Mouse (Mus musculus) liver, embryonic 14.5 days (tissue): ENCODE data around the gene Zfp653. TPM values are rescaled to one million over a fixed set of nuclear protein-coding genes. Genes with fewer than 3 reads are reported as not detected.

Experiments used
- ATAC-seq: fragments of 200-750 bp; cut with Nextera tagmentation; 2 replicates; pipeline ENCODE4 v1.8.0; 2017; ENCODE audit warnings: moderate number of reproducible peaks, mild to moderate bottlenecking, moderate library complexity; ENCODE audit not compliant: insufficient read depth
- DNase-seq, 3 experiments: peaks; one replicate each; pipeline ENCODE4 v3.0.0-alpha.2; 2012 to 2013; ENCODE audit warnings: low read depth in 3 of 3, low spot score in 3 of 3
- H3K27ac ChIP-seq: fragments of 300-500 bp; sonication (generic); 2 replicates; pipeline ENCODE4 v1.5.1; 2014; ENCODE audit warnings: moderate library complexity, mild to moderate bottlenecking, control low read depth, inconsistent platforms
- H3K27me3 ChIP-seq: fragments of 300-500 bp; sonication (generic); 2 replicates; pipeline ENCODE4 v1.6.1; 2014; ENCODE audit warnings: mild to moderate bottlenecking, low read length, moderate library complexity; ENCODE audit not compliant: control insufficient read depth, insufficient read depth
- H3K36me3 ChIP-seq: fragments of 300-500 bp; sonication (generic); replicated peaks from 2 replicates; pipeline ENCODE4 v1.6.1; 2014; ENCODE audit warnings: low read depth; ENCODE audit not compliant: control insufficient read depth, insufficient read depth
- H3K4me1 ChIP-seq, 2 experiments: fragments of 200-500 bp in 1 of 2; fragments of 300-500 bp in 1 of 2; sonication (generic) in 1 of 2; replicated peaks; 2 replicates each; pipeline ENCODE4 v1.6.1; 2012 to 2014; ENCODE audit warnings: antibody characterized with exemption in 1 of 2, inconsistent platforms in 1 of 2, low read length in 1 of 2; ENCODE audit not compliant: control insufficient read depth in 2 of 2, insufficient read depth in 2 of 2
- H3K4me2 ChIP-seq: fragments of 300-500 bp; sonication (generic); 2 replicates; pipeline ENCODE4 v1.6.1; 2014; ENCODE audit warnings: low read depth, mild to moderate bottlenecking, control low read depth, moderate library complexity
- H3K4me3 ChIP-seq, 2 experiments: fragments of 200-500 bp in 1 of 2; fragments of 300-500 bp in 1 of 2; sonication (generic) in 1 of 2; 2 replicates each; pipeline ENCODE4 v1.5.1; 2012 to 2014; ENCODE audit warnings: low read depth in 2 of 2, low read length in 2 of 2, mild to moderate bottlenecking in 2 of 2, control low read depth in 1 of 2, inconsistent platforms in 1 of 2, moderate library complexity in 1 of 2; ENCODE audit not compliant: insufficient read depth in 1 of 2
- H3K9ac ChIP-seq: fragments of 300-500 bp; sonication (generic); replicated peaks from 2 replicates; pipeline ENCODE4 v1.6.1; 2014; ENCODE audit warnings: mild to moderate bottlenecking, control low read depth, moderate library complexity
- H3K9me3 ChIP-seq: fragments of 300-500 bp; sonication (generic); 2 replicates; pipeline ENCODE4 v1.6.1; 2016; ENCODE audit warnings: low read length, mixed read lengths; ENCODE audit not compliant: control insufficient read depth
- CTCF ChIP-seq: IDR thresholded peaks from 2 replicates; pipeline ENCODE4 v1.5.1; 2016; ENCODE audit warnings: antibody characterized with exemption, low read depth, control low read depth
- EP300 ChIP-seq: IDR thresholded peaks from 2 replicates; pipeline ENCODE4 v1.6.1; 2016; ENCODE audit warnings: antibody characterized with exemption, low read depth
- WGBS: fragments of 180-500 bp; shearing (Covaris S2); extraction: QIAGEN DNeasy Blood & Tissue Kit; methylation state at CpG from one replicate; pipeline ENCODE4 v1.1.7; 2014; ENCODE audit not compliant: insufficient replicate concordance; 5-methylcytosine and 5-hydroxymethylcytosine counted together
- polyA plus RNA-seq, 2 experiments: library from polyadenylated mRNA; depleted of rRNA in 1 of 2; stranded (reverse) in 1 of 2; unstranded in 1 of 2; fragments of >200 nt; fragmentation: Nextera tagmentation in 1 of 2; extraction: Ambion mirVana in 1 of 2; gene quantifications; 2 replicates each; pipeline versions ENCODE4 v1.2.1 to v1.2.3; 2012 to 2014

The Zfp653 gene
- polyA plus RNA-seq, 2 experiments = 2.4 to 8.0 TPM

- DNase-seq (peak; percentile 55 to 66 (median 57)), ATAC-seq (peak; percentile 78)
- Histone ChIP-seq H3K9me3 (no peaks in the 10 kb centered on the region), H3K27me3 (peaks cover 24% of the 10 kb centered on the region), H3K4me1 (peaks cover 0 to 3% of the 10 kb centered on the region in 2 experiments; a peak in 1 of 4 replicates), H3K9ac (peak overlapping the region; percentile 69), H3K27ac (no peak overlapping the region), H3K4me2 (peak overlapping the region; percentile 69), H3K36me3 (no peaks in the 10 kb centered on the region), H3K4me3 (peak overlapping the region; percentile 28 to 44)
- WGBS = 2% methylated on average over 24 of the region's 24 CpGs
- TF ChIP-seq EP300 (no peak), CTCF (peak; percentile 91)
These were observed 24.7 kb upstream of the Zfp653 start for GRCm38 (mm10) chr9:22095854-22096307.

DNA sequence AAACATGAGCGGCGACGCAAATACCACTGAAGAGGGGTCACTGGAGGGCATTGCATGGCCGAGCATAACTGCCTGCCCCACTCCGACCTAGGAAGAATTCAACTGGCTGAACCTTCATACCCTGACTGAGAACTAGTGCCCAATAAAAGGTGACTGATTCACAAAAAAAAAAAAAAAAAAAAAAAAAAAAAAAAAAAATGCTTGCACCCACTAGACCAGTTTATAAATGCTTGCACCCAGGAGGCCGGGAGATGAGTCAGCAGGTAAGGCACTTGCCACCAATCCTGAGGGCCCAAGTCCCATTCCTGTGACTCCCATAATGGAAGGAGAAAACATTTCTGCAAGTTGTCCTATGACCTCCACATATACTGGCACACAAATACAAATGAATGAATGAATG, 21.6 kb upstream of the Zfp653 start:
- H3K9ac ChIP-seq = no peak overlapping the region
- no peak overlapping the region for H3K4me3 ChIP-seq
- TF ChIP-seq EP300 (no peak), CTCF (no peak)
- H3K36me3 ChIP-seq = no peaks in the 10 kb centered on the region
- H3K4me2 ChIP-seq = no peak overlapping the region
- no peak for DNase-seq
- no peaks in the 10 kb centered on the region for H3K9me3 ChIP-seq
- WGBS = 76% methylated on average over 6 of the region's 6 CpGs
- peaks cover 0 to 3% of the 10 kb centered on the region in 2 experiments; a peak in 1 of 4 replicates for H3K4me1 ChIP-seq
- H3K27ac ChIP-seq = no peak overlapping the region
- ATAC-seq = no peak
- H3K27me3 ChIP-seq = no peaks in the 10 kb centered on the region; the same call in none of the 2 replicates

GRCm38 (mm10) chr9:22089986-22090385, 18.8 kb upstream of the Zfp653 start:
- Histone ChIP-seq H3K4me3 (no peak overlapping the region), H3K36me3 (no peaks in the 10 kb centered on the region), H3K27me3 (no peaks in the 10 kb centered on the region), H3K4me1 (peaks cover 0 to 5% of the 10 kb centered on the region in 2 experiments; a peak in 3 of 4 replicates), H3K4me2 (no peak overlapping the region), H3K9me3 (no peaks in the 10 kb centered on the region), H3K9ac (no peak overlapping the region), H3K27ac (no peak overlapping the region)
- TF ChIP-seq EP300 = no peak
- no peak for TF ChIP-seq CTCF
- no peak for DNase-seq
- no peak for ATAC-seq
- 77% methylated on average over 7 of the region's 7 CpGs for WGBS

- TF ChIP-seq CTCF (0 out of 2 replicates have a peak, but pooled peaks have one; percentile 8), EP300 (no peak)
- H3K27ac ChIP-seq = no peak overlapping the region
- ATAC-seq (no peak), DNase-seq (no peak)
- H3K9ac ChIP-seq = no peak overlapping the region
- 92% methylated on average over 7 of the region's 7 CpGs for WGBS
- H3K4me3 ChIP-seq = no peak overlapping the region
- H3K36me3 ChIP-seq = no peaks in the 10 kb centered on the region
- H3K9me3 ChIP-seq = no peaks in the 10 kb centered on the region
- H3K4me2 ChIP-seq = no peak overlapping the region
- H3K4me1 ChIP-seq = peaks cover 0 to 5% of the 10 kb centered on the region in 2 experiments; a peak in 3 of 4 replicates
- no peaks in the 10 kb centered on the region for H3K27me3 ChIP-seq
These were observed 18.1 kb upstream of the Zfp653 start for GRCm38 (mm10) chr9:22089281-22089680.

DNA sequence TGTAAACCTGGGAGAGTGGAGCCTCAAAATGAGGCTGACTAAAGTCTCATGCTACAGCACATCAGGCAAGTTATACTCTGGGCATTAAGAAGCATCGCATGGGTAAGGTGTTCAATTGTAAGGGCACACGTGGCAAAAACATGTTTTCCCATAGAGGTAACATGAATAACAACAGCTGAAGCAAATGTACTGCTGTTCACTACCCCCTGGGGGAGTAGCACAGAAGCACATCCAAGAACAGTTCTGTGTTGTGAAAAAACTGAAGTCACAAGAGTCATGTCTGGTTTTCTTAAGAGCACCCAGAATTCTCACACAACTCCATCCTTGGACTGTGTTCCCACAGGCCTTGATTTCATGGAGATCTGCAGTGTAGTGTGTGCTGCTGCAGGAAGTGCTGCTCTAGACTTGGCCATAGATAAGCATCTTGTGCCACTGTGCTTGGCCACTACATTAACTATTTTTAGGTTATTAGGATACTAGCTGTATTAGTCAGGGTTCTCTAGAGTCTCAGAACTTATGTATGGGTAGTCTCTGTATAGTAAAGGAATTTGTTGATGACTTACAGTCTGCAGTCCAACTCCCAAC, 15.9 kb upstream of the Zfp653 start:
- WGBS = 61% methylated on average over 2 of the region's 2 CpGs
- H3K27ac ChIP-seq = no peak overlapping the region
- no peak overlapping the region for H3K9ac ChIP-seq
- H3K27me3 ChIP-seq = no peaks in the 10 kb centered on the region
- no peaks in the 10 kb centered on the region for H3K9me3 ChIP-seq
- peaks cover 0 to 5% of the 10 kb centered on the region in 2 experiments; a peak in 3 of 4 replicates for H3K4me1 ChIP-seq
- no peak overlapping the region for H3K4me2 ChIP-seq
- DNase-seq (no peak), ATAC-seq (no peak)
- no peak for TF ChIP-seq EP300
- no peak for TF ChIP-seq CTCF
- H3K4me3 ChIP-seq = no peak overlapping the region
- H3K36me3 ChIP-seq = no peaks in the 10 kb centered on the region
